Mouse (Mus musculus): ENCODE data around the gene 2610507B11Rik.

DNA sequence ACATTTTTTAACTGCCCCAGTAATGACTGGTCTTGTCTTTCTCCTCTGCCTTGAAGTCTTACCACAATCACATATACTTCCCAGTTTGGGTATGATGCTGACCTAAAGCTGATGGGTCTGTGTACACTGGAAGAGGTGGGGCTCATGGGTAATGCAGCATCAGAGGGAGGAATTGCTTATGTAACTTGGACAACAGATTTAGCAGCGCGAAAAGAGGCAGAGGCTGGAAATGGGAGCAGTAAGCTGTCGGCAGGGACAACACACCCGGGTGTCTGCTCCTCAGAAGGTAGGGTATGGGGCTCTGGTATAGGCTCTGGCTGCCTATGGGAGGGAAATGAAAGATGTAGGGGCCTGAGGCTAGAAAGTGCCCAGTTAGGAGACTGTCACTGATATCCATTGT lies 29.1 kb downstream of the 2610507B11Rik start, which contains the start of gene BC030499:
- TF ChIP-seq POLR2A (IDR thresholded peaks at IDR 0.05; ENCODE audit: extremely low read depth, insufficient read depth, low read length): peak; percentile 53; the same call in 1 of the 2 replicates
- TF ChIP-seq CTCF (IDR thresholded peaks at IDR 0.05; ENCODE audit: extremely low read depth, insufficient read depth, low read length): no peak
